Mouse (Mus musculus) spleen, postnatal 4 days (tissue): ENCODE data around the gene Tnrc6c.
A peak's percentile ranks its signal among the peaks of the same experiment; 100 is the strongest.

Experiments
- DNase-seq, 2 experiments: peaks; one replicate each; pipeline ENCODE4 v3.0.0; 2022; ENCODE audit warnings: low spot score in 2 of 2

Gene Tnrc6c

DNA sequence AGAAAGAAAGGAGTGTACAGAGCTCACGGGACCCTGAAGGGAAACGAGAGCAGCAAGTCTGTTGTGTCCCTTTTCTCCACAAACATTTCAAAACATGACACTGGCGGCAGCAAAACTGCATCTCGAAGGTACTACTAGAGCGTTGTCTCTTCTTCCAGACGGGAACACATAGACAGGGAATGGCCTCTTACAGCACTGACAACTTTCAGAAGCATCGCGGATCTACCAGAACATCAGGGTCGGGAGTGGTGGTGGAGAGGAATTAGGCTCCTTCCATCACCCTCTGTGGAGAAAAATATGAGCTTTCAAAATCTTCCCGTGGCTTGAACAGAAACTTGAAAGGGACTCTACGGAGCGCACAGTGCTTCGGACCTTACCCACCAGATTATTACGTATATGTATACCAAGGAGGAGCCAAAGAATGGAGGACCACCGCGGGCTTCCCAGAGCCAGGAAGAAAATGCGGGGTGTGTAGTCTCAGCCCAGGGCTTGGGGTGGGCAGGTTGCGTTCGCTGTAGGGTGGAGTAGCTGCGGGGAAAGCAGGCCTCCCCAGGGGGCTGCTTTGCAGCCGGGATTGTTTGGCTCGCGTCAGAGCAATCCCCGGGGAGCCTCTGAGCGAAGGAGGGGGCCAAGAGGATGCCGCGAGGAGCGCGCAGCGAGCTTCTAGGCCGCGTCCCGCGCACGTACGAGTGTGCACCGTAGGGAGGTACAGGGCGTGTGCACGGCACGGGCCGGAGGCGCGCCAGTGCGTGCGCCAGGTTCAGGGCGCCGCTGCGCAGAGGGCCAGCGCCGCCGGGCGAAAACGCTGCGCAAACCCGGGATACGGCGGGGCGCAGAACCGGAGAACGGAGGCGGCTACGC lies at the start of gene Tnrc6c:
Gene Tnrc6c (plus strand): TSS at position 799 of the 861 bp plus-strand sequence.
- DNase-seq = peak; percentile 65 to 84

DNA sequence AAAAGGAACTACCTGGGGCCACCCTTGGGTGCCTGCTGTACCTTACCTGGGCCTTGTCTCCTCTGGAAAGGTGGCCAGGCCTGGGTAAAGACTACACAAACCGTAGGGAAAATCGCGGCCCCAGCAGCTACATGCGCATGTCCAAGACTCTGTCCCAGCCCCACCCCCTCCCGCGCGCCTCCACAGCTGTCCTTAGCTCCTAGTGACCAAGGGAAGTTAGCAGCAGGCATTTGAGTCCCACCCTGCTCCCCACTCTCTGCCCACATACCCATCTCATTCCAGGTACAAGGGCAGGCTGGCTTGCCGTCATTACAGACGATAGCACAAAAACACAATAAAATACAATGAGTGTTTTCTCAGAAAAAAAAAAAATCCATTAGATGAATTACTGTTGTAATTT lies 48.0 kb upstream of the Tnrc6c start:
- no peak for DNase-seq

DNA sequence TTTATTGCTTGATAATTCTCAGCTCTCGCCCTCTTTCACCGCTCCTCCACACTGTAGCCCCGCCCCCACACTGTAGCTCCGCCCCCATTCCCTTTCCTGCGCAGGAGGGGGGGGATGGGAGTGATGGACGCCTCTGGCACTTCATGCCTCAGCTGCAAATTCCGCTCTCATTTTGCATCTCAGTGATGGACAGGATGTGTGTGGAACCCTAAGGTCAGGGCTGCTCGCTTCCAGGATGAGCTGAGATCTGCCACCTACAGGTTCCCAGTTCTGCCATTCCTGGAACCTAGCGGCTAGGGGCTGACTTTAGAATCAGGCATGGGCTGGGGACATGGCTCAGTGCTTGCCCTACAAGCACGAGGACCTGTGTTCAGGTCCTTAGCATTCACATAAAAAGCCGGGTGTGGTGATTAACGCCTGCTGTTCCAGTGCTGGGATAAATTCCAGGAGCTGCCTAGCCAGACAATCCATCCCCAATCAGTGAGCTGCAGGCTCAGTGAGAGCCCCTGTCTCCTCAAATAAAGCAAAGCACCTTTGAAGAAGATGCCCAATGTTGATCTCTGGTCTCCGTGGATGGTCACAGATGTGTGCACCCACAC lies 47.4 kb upstream of the Tnrc6c start:
- no peak for DNase-seq

DNA sequence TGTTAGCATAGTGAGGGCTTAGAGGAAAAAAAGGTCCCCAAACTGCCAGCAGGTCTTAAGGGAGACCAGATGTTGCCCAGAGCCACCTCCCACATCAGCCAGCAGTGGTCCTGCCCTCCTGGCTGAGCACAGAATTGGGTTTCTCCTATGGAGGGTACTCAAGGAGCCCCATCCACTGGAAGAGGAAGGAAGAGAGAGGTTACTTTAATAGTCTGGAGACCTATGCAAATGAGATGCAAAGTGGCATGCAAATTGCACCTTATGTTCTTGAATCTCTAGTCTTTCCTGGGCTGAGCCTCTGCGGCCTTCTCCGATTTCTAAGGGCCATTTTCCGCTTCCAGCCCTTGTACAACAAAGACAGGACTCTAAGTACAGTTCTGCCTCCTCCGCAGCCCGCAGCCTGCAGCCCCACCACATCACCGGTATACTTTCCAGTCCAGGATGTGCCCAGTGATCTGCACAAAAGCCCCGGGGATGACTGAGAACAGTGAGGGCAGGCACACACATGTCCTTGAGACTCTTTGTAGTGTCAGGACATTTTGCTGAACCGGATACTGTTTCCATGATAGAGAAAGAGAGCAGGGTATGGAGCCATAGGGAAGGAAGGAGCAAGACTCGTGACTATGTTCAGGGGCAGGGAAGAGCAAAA lies 45.8 kb upstream of the Tnrc6c start:
- no peak for DNase-seq

DNA sequence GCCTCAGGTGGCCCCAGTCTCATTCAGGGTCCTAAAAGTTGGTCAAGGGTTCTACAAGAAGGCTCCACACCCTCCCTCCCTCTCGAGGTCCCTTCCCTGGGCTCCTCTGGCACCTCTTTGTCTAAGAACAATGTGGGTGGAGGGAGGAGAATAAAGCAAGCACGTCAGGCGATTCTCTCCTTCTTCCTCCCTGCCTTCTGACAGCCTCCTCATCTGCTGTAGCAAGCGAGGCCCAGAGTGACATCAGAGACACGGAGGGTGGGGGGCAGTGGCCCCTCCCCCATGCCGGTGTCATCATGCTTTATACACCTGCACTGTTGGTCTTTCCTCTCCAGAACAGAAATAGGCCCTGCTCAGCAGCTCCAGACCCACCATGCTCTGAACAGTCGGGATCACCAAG lies 45.1 kb upstream of the Tnrc6c start:
- no peak for DNase-seq

DNA sequence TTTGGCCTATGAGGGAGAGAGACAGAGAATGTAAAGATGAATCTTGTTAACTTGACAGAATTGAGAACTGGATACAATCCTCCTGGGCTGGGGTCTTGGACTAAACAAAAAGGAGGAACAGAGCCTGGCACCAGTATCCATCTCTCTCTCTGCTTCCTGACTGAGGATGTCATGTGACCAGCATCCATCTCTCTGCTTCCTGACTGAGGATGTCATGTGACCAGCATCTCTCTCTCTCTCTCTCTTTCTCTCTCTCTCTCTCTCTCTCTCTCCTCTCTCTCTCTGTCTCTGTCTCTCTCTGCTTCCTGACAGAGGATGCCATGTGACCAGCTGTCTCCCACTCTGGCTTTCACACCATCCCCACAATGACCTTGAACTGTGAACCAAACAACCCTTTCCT lies 43.5 kb upstream of the Tnrc6c start:
- DNase-seq = no peak

DNA sequence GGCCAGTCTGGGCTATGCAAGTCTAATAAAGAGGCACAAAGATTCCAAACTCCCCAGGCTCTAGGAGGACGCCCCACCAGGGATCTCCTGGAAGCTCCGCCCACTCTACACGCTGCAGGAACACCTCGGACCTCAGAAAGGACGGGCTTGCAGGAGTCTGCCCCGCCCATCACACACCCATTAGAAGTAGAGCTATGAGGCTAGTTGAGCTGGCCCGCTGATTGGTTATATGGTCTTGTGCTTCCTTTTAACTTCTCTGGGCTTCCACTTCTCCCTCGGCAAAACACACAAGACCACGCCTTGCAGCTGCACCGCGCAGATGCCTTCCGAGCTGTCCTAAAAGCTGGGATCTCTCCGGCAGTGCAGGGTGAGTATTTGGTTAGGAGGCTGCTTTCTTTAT lies 43.0 kb upstream of the Tnrc6c start:
- peak in 1 of 2 experiments; percentile 35 for DNase-seq

DNA sequence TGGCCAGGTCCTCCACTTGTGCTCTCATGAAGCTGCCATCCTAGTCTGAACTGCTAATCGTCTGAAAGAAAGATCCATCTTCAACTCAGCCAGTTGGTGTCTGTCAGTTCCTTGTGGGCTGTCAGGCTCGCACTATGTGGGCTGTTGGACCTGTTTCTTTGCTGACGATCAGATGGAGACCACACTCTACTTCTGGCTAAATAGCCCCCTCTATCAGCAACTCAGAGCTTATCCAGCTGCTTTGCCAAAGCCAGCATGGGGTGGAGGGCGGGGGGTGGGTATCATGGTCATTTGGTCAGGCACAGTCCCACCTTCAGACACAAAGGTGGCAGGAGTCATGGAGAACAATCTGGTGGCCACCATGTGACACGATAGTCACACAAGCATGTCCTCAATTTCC lies 42.2 kb upstream of the Tnrc6c start:
- no peak for DNase-seq

DNA sequence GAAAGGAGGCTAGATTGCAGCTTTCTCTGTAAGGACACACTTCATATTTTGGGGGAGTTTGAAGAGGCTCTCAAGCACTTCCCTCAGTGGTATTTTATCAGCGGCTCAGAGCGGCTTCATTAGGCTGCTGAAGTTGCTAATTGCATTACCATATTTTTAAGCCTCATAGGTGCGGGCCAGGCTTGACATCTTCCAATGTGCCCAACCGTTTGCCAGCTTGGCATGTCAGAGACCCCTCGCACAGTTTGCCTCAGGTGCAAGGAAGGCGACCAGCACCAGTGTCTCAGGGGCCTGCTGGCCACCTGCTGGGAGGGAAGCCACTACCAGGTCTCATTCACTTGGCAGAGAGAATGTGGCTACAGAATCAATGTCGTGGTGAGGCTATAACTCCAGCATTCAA lies 41.2 kb upstream of the Tnrc6c start:
- DNase-seq = no peak

DNA sequence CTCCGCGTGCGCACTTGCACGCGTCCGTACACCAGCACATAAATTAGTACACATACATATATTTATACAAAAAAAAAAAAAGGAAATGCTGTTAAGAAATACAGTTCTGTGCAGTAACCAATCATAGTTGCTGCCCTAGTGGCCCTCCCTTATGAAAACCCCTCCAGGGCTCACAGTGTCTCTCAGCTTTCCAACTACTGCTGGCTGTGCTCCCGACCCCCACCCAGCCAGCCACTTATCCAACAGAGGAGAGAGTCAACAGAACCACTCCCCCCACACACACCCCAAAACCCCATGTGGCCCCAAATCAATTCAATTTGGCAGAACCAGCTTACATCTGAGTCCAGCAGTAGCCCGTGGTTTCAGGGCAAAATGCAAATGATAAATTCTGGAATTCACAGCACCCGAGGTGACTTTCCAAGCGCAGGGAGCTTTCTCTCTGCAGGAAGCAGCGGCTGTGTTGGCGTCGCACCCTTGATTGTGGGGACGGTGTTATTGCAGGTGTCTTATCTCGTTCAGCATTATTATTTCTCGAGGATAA lies 36.7 kb upstream of the Tnrc6c start:
- DNase-seq = no peak

DNA sequence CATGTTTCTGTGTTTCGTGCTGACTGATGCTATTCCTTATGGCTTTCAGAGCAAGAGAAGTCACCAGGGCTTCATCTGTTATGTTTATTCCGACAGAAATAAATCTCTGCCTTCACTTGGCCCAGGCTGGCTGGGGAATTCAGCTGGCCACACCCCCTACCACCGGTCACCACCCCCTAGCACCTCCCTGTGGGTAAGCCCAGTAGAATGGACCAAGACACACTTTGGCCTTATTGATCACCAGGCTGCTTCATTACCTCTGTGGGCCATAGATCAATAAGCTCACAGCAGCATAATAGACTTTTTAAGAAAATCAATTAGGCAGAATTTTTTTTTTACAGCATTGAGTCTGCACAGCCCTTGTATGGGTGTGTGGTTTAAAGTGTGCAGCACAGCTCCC lies 35.9 kb upstream of the Tnrc6c start:
- DNase-seq = no peak

DNA sequence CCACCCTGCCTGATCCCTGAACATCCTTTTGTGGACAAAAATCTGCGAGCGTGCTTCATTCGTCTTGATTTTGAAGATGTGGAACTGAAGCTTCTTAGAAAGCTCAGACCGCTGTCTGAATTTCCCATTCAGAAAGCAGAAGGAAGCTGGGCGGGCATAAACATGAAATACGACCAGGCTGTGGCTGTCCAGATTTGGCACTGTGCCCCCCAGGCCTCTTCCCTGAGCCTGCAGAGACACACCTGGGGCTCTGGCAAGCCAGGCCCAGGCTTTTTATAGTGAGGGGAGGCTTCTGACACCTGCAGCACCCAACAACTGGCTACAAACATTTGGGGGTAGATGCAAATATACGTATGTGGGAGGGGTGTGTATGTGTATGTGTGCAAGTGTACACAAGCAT lies 35.3 kb upstream of the Tnrc6c start:
- DNase-seq = no peak

DNA sequence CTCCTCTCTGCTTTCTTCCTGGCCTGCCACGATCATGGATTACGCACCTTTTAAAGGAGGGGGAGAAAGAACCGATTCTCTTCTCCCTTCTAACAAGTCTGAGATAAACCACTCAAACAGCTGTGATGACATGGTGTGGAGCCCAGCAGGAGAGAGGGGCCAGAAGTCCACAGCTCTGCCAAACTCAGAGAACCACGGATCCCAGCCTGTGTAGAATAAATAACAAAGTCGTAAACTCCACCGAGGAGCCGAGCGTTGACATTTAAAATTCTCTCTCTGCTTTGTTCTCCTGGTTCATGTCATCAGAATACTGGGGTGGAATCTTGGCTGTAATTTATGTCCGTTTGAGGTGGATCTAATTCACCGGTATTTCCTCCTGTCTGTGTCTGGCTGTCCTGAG lies 34.5 kb upstream of the Tnrc6c start:
- DNase-seq = no peak

DNA sequence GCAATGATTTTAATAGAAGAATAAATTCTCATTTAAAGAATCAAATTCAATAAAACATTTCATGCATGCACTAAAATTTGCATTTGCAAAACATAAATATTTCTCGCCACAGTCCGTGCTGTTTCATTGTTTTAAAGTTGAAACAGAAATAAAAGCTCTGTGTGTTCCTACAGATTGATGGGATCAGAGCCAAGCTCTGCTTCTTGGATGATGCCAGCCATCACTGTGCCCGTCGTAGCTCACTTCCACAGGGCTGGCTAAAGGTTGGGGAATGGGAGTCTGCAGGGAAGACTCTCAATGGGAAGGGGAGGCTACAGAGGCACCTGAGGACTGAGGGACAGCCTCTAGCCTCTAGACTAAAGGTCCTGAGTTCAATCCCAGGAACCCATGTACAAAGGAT lies 28.9 kb upstream of the Tnrc6c start:
- DNase-seq = no peak

DNA sequence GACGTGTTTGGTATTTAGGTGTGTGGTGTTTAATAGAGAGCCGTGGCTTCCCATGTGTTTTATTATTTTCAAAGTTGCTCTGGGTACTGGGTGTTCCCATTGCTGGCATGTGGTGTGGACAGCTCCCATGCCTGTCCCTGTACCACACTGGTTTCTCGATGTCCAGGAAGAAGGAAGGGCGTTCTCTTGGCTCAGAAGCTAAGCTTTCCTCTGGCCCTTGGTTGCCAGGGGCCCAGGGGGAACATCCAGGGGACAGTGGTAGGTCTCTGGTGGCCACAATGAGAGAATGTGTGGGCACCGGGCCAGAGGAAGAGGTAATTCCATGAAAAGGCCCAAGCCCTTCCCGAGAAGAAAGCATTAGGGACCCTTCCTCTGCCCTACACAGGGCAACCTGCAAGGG lies 27.5 kb upstream of the Tnrc6c start:
- no peak for DNase-seq

DNA sequence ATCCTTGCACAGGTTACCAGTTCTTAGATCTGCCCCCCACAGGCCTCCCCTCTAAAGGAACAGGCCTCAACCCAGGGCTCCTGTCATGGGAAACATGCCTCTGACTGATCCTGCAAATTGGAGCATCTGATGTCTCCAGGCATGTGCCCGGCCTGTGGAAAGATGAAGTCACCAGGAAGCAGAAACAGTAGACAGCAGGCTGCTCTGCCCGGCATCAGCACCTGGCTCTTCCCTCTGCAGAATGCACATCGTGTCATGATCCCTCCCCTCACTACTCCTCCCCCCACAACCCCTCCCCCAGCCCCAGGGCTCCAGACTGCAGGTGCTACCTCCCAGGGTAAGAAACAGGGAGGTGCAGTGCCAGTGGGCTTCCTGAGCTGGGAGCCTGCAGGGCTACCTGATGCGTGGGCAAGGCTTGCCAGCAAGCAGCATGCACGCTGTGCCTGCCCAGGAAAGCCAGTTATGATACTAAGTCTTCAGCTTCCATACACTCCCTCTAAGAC lies 27.0 kb upstream of the Tnrc6c start:
- no peak for DNase-seq

DNA sequence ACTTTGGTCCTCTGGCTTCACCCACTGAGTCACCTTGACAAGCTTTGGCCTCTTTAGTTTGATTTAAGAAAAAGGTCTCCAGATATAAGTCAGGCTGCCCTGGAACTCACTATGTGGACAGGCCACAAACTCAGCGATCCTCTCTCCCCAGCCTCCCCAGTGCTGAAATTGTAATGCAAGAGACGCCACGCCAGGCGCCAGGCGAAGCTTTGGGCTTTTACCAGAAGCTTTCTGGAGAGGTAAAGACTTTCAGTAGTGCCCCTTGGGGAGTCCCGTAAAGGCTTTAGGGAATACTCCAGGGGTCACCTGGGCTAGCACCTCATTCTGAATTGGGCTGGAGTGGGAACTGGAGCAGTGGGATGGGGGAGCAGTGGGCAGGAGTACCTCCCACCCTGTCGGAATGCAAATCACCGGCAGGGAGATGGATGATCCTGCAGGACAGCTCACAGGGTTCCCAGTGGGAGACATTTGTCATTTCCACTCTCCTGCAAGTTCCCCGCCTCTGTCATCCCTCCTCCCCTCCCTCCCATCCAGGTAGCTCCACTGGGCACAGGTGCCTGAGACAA lies 26.3 kb upstream of the Tnrc6c start:
- no peak for DNase-seq

DNA sequence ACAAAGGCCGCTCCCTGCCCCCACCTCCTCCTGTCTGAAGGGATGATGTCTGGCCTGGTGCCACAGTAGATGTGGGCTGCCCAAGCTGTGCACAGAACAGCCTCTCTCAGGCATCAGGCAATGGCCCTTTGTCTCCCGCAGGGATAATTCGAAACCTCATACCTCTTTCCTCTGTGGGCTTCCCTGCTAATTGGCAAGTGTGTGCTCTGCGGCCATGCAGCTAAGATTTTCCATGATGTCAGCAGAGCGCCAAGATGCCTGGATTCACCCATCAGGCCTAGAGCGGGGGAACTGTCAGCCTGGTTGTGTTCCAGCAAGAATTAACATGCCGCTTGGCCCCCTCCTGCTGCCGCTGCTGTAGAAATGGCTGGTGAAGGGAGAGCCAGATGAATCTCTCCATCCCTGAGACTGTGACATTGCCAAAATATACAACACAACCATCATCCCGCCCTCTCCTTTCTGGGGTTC lies 25.7 kb upstream of the Tnrc6c start:
- no peak for DNase-seq

DNA sequence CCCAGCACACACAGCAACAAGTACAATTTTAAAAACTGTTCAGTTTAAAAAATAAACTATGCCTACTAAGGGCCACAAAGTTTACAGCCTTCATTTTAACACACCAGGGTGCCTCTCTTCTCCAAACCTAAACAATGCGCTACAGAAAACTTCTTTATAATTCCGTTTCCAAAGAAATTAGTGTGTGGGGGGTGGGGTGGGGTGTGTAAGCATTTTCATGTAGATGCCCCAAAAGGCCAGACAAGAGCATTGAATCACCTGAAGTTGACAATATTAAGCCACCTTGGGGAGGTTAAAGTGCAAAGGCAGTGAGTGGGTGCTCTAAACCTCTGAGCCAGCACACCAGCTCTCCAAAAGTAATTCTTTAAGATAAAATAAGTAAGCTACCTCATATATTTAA lies 24.2 kb upstream of the Tnrc6c start:
- no peak for DNase-seq

DNA sequence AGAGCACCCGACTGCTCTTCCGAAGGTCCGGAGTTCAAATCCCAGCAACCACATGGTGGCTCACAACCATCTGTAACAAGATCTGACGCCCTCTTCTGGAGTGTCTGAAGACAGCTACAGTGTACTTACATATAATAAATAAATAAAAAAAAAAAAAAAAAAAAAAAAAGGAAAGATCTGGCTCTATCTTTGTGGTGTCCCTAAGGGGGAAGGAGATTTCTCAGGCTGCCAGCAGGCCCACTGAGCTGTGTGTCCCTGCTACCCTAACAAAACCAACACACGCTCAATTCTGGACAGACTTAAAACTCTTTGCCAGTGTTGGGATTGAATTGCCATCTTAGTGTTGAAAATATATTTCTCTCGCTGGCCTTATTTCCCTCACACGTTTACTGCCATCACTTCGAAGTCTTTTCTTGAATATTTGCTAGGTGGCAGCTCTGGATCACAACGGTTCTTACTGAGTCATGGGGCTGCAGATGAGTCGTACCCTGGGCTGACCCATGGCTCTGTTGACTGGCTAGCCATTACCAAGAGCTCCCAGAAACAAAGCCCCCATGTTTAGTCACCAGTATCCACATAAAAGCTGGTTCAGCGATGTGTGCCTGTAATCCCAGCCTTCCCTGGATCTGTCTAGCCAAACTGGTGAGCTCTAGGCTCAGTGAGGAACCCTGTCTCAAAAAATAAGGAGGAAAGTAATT lies 23.1 kb upstream of the Tnrc6c start:
- no peak for DNase-seq

DNA sequence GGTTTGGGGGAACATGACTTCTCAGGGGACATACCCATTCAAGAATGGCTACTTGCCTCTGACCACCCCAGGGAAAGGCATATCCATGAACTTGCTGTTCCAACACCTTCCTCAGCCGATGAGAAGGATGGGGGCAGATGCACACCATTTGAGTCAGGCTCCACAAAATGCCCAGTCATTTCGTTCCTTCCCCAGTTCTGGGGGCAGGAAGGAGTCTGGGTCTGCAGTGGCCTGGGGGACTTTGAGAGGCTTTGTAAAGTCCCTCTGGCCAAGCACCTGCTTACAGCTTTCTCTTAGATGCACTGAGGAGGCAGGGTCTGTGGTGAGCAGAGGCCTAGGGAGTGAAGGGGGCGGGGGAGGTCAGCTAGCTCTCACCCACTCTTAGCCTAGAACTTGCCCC lies 20.8 kb upstream of the Tnrc6c start:
- no peak for DNase-seq

DNA sequence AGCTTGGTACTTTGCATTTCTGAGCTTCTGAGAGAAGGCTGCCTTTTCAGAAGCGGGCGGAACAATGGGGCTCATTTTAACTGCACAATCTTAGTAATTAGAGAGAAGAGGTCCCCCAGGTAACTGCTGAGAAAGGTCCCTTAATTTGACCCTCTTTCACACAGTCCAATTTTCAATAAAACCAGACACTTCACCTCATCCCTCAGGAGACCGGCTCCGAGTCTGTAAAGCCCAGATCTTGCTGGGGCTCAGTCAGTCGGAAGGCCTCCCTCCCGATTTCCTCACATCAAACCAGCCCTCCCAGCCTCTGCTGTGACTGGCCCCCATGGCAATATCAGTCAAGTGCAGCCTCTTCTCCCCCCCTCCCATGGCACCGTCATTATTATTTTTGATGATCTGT lies 15.7 kb upstream of the Tnrc6c start:
- no peak for DNase-seq
